Mouse (Mus musculus): ENCODE measurements around the gene Urad. TPM values are rescaled to one million over a fixed set of nuclear protein-coding genes. Genes with fewer than 3 reads are reported as not detected.

Gene Urad
- not detected in 2 replicates for polyA plus RNA-seq (2015; fragmentation: Nextera tagmentation; extraction: Ambion mirVana)

DNA sequence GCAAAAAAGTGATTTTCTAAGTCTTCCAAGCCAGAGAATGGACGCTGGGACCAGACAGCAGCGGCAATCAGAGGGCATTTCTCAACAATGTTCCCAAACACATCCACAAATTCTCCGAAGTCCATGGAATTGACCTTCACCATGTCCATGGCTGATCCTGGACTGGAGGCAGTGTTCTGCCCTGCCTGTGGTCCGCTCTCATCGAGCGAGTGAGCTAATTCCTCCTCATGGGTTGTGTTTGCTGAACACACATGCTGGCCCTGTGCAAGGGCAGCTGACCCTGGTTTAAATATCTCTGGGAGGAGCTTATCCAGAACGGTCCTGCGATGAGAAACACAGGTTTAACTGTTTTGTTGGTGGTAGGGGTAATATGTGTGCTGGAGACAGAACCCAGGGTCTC, at the start of gene Urad:
Gene Urad (minus strand): TSS at position 258 of the 400 bp plus-strand sequence.
- ATAC-seq (ENCODE audit: low read depth): no peak
- Histone ChIP-seq H3K4me2 (no peak within 1 kb of the TSS), H3K4me1 (replicated peaks) (no peaks in the 10 kb centered on the region), H3K9me3 (no peaks in the 10 kb centered on the region), H3K27ac (replicated peaks) (no peak within 1 kb of the TSS), H3K27me3 (peaks cover 49% of the 10 kb centered on the region), H3K9ac (no peak within 1 kb of the TSS), H3K4me3 (no peak within 1 kb of the TSS), H3K36me3 (no peaks in the 10 kb centered on the region)
- WGBS: 84% methylated on average over 8 of the region's 8 CpGs

DNA sequence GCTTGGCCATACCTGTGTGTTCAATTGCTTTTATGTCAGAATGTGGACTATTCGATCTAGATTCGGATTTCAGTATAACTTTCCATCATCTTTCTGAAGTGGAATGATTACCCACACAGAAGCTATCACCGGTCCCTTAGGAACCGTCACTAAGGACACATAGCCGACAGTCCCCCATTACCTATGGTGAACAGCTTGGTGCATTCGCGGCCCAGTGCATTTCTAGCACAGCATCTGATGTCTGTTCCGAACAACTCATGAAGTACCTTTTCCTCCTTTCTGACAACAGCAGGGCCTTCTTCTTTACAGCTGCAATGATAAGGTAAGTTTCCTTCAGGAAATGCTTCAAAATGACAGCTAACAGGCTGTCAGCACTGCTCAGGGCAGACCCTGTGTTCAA, 48.0 kb upstream of the Urad start:
- no peak for ATAC-seq (ENCODE audit: low read depth)
- Histone ChIP-seq H3K9me3 (no peaks in the 10 kb centered on the region), H3K4me3 (no peak overlapping the region), H3K4me1 (replicated peaks) (no peaks in the 10 kb centered on the region), H3K9ac (no peak overlapping the region), H3K27ac (replicated peaks) (no peak overlapping the region), H3K27me3 (no peaks in the 10 kb centered on the region), H3K4me2 (no peak overlapping the region), H3K36me3 (no peaks in the 10 kb centered on the region)
- 78% methylated on average over 8 of the region's 8 CpGs for WGBS

GRCm38 (mm10) chr5:147368221-147368620, 46.0 kb upstream of the Urad start:
- H3K9me3 ChIP-seq: no peaks in the 10 kb centered on the region
- H3K4me3 ChIP-seq: no peak overlapping the region
- ATAC-seq (ENCODE audit: low read depth): no peak
- H3K27ac ChIP-seq (replicated peaks): no peak overlapping the region
- WGBS: 84% methylated on average over 6 of the region's 6 CpGs
- H3K36me3 ChIP-seq: no peaks in the 10 kb centered on the region
- no peaks in the 10 kb centered on the region for H3K27me3 ChIP-seq
- H3K4me2 ChIP-seq: no peak overlapping the region
- no peak overlapping the region for H3K9ac ChIP-seq
- no peaks in the 10 kb centered on the region for H3K4me1 ChIP-seq (replicated peaks)

DNA sequence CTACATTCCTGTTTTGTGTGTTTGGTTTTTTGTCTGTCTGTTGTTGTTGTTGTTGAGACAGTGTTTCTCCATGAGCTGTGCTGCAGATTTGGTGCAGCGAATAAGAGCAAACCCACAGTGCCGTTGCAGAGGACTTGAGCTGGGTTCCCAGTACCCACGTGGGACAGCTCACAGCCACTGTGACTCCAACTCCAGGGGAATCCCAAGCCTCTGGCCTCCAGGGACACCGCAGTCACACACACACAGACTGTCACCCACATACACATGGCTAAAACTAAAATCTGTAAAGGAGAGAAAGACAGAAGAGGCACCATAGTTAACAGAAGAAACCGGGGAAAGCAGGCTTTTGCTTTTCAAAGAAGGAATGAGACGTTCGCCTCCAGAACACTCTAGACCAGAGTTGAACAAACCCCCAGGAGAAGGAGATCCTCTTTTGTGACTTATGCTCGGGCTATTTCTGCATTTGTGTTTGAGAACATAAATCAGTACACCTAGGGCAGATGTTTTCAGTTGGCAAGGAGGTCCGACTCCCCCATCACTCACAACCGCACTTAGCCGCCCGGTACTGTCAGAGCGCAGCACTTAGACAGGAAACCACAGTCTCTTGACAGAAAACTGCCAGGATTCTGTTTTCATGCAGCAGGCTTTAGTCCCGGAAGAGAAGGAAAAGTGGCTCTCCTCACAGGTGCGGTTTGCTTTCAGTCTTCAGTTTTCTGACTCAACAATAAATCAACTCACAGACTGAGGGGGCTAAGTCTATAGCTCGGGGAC, 43.9 kb upstream of the Urad start:
- H3K9me3 ChIP-seq: no peaks in the 10 kb centered on the region
- no peak overlapping the region for H3K9ac ChIP-seq
- H3K27ac ChIP-seq (replicated peaks): no peak overlapping the region
- H3K4me2 ChIP-seq: no peak overlapping the region
- H3K4me1 ChIP-seq (replicated peaks): no peaks in the 10 kb centered on the region
- no peaks in the 10 kb centered on the region for H3K27me3 ChIP-seq
- no peak for ATAC-seq (ENCODE audit: low read depth)
- no peaks in the 10 kb centered on the region for H3K36me3 ChIP-seq
- 65% methylated on average over 16 of the region's 16 CpGs for WGBS
- no peak overlapping the region for H3K4me3 ChIP-seq

DNA sequence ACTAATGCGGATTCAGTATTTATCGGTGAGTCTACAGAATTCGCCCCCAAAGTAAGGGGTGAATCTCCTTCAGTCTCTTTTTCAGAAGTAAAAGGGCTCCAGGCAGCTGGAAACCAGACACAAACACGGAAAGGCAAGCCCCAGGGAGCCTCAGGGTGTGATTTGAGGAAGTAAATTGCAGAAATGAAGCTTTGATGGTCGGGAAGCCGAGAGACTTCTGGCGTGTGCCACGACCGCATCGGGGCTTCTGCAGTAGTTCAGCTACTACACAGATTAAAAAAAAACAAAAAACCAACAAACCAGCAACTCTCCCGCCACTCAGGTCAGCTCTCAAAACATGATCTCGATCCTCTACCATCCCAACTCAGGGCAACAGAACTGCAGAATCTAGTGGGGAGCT, 40.8 kb upstream of the Urad start:
- Histone ChIP-seq H3K27ac (replicated peaks) (no peak overlapping the region), H3K9ac (no peak overlapping the region), H3K27me3 (no peaks in the 10 kb centered on the region), H3K4me2 (no peak overlapping the region), H3K4me1 (replicated peaks) (no peaks in the 10 kb centered on the region), H3K4me3 (no peak overlapping the region), H3K9me3 (no peaks in the 10 kb centered on the region), H3K36me3 (no peaks in the 10 kb centered on the region)
- 65% methylated on average over 12 of the region's 12 CpGs for WGBS
- ATAC-seq (ENCODE audit: low read depth): no peak

- no peaks in the 10 kb centered on the region for H3K9me3 ChIP-seq
- no peaks in the 10 kb centered on the region for H3K27me3 ChIP-seq
- 91% methylated on average over 11 of the region's 11 CpGs for WGBS
- no peak for ATAC-seq (ENCODE audit: low read depth)
- no peak overlapping the region for H3K4me3 ChIP-seq
- H3K9ac ChIP-seq: no peak overlapping the region
- H3K4me2 ChIP-seq: no peak overlapping the region
- no peaks in the 10 kb centered on the region for H3K36me3 ChIP-seq
- H3K27ac ChIP-seq (replicated peaks): no peak overlapping the region
- no peaks in the 10 kb centered on the region for H3K4me1 ChIP-seq (replicated peaks)
These were observed 36.2 kb upstream of the Urad start for GRCm38 (mm10) chr5:147358481-147358880.

DNA sequence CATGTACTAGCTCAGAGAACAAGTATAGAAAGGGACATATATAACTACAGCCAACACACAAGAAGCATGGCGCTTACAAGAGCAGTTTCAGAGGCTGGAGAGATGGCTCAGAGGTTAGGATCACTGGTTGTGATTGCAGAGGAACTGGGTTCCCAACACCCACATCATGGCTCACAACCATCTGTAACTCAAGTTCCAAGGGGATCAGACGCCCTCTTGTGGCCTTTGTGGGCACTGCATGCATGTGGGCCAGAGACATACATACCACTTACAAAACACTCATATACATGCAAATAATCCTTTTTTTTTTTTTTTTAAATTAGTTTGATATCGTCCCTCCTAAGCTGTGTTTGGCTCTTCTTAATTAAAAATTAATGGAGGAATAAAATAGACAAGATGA, 35.3 kb upstream of the Urad start:
- no peak for ATAC-seq (ENCODE audit: low read depth)
- no peak overlapping the region for H3K4me3 ChIP-seq
- no peaks in the 10 kb centered on the region for H3K27me3 ChIP-seq
- WGBS: 45% methylated on average over 3 of the region's 3 CpGs
- H3K27ac ChIP-seq (replicated peaks): no peak overlapping the region
- H3K9ac ChIP-seq: no peak overlapping the region
- no peaks in the 10 kb centered on the region for H3K9me3 ChIP-seq
- H3K4me1 ChIP-seq (replicated peaks): no peaks in the 10 kb centered on the region
- no peak overlapping the region for H3K4me2 ChIP-seq
- H3K36me3 ChIP-seq: no peaks in the 10 kb centered on the region

- no peak for ATAC-seq (ENCODE audit: low read depth)
These were observed 34.2 kb upstream of the Urad start for GRCm38 (mm10) chr5:147356260-147357055.

GRCm38 (mm10) chr5:147355788-147356187, 33.5 kb upstream of the Urad start:
- WGBS: 81% methylated on average over 3 of the region's 3 CpGs
- Histone ChIP-seq H3K4me2 (no peak overlapping the region), H3K4me3 (no peak overlapping the region), H3K9ac (no peak overlapping the region), H3K27ac (replicated peaks) (no peak overlapping the region), H3K27me3 (no peaks in the 10 kb centered on the region), H3K36me3 (no peaks in the 10 kb centered on the region), H3K9me3 (no peaks in the 10 kb centered on the region), H3K4me1 (replicated peaks) (no peaks in the 10 kb centered on the region)
- ATAC-seq (ENCODE audit: low read depth): no peak

More at GRCm38 (mm10) chr5:147356260-147357055, 34.2 kb upstream of the Urad start:
- no peak overlapping the region for H3K4me3 ChIP-seq
- H3K27me3 ChIP-seq: no peaks in the 10 kb centered on the region
- no peak overlapping the region for H3K4me2 ChIP-seq
- no peaks in the 10 kb centered on the region for H3K36me3 ChIP-seq
- no peak overlapping the region for H3K27ac ChIP-seq (replicated peaks)
- WGBS: 94% methylated on average over 13 of the region's 13 CpGs
- H3K9ac ChIP-seq: no peak overlapping the region
- no peaks in the 10 kb centered on the region for H3K4me1 ChIP-seq (replicated peaks)
- no peaks in the 10 kb centered on the region for H3K9me3 ChIP-seq

DNA sequence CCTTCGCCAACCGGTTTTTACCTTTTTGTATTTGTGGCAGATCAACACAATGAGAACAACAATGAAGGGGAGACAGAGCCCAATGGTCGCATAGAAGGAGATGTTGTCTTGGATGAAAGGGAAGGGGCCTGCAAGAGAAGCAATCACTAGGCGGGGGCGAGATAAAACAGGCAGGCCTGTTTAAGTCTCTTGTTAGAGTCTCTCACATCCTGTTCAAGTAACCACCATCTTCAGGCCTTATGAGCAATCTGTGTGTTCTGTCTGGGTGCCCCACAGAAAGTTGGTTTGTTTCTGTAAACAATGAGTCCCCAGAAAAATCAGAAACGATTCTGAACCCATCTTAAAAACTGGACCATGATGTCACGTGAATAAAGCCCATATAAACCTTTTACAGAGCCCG, 32.7 kb upstream of the Urad start:
- no peak for ATAC-seq (ENCODE audit: low read depth)
- H3K9ac ChIP-seq: no peak overlapping the region
- H3K27ac ChIP-seq (replicated peaks): no peak overlapping the region
- no peak overlapping the region for H3K4me3 ChIP-seq
- H3K27me3 ChIP-seq: no peaks in the 10 kb centered on the region
- H3K36me3 ChIP-seq: no peaks in the 10 kb centered on the region
- WGBS: 80% methylated on average over 8 of the region's 8 CpGs
- no peak overlapping the region for H3K4me2 ChIP-seq
- no peaks in the 10 kb centered on the region for H3K9me3 ChIP-seq
- no peaks in the 10 kb centered on the region for H3K4me1 ChIP-seq (replicated peaks)

DNA sequence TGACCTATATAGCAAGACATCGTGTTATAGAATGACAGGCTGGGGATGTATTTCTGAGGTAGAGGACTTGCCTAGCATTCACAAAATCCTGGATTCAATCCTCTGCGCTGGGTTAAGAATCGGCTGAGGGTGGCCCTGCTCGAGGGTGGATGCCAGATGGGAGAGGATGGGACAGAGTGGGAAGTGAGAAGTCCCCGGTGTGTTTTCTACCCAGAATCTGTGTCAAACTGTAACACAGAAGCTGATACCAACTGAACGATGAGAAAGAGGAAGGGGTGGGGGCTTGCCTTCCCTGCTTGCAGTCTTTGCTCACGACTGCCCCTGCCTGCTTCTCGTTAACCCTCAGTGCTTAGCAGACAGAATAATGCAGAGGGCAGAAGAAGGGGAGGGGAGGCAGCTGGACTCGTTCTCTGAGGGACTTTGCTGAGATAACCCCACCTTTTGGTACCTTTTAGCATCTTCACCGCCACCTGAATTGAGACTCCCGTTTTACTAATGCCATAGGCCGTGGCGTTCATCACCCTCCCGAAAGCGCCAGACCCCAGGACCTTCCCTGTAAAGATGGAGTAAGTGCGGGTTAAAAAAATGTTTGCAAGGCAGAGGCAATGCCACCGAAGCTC, 32.0 kb upstream of the Urad start:
- no peaks in the 10 kb centered on the region for H3K36me3 ChIP-seq
- no peak overlapping the region for H3K27ac ChIP-seq (replicated peaks)
- no peaks in the 10 kb centered on the region for H3K27me3 ChIP-seq
- H3K4me3 ChIP-seq: no peak overlapping the region
- no peaks in the 10 kb centered on the region for H3K9me3 ChIP-seq
- 65% methylated on average over 17 of the region's 17 CpGs for WGBS
- no peak overlapping the region for H3K4me2 ChIP-seq
- H3K4me1 ChIP-seq (replicated peaks): no peaks in the 10 kb centered on the region
- no peak overlapping the region for H3K9ac ChIP-seq
- no peak for ATAC-seq (ENCODE audit: low read depth)

- H3K27ac ChIP-seq (replicated peaks): no peak overlapping the region
- H3K27me3 ChIP-seq: no peaks in the 10 kb centered on the region
- H3K4me1 ChIP-seq (replicated peaks): no peaks in the 10 kb centered on the region
- H3K36me3 ChIP-seq: no peaks in the 10 kb centered on the region
- H3K9ac ChIP-seq: no peak overlapping the region
- no peaks in the 10 kb centered on the region for H3K9me3 ChIP-seq
- ATAC-seq (ENCODE audit: low read depth): no peak
- H3K4me2 ChIP-seq: no peak overlapping the region
- 92% methylated on average over 8 of the region's 8 CpGs for WGBS
- H3K4me3 ChIP-seq: no peak overlapping the region
These were observed 29.7 kb upstream of the Urad start for GRCm38 (mm10) chr5:147351931-147352330.
